Mouse (Mus musculus) embryonic fibroblast, embryonic 13.5 days (primary cell): ENCODE measurements around the gene Dmc1.

ENCODE experiments used
- CTCF ChIP-seq: IDR thresholded peaks from 2 replicates; pipeline ENCODE4 v1.5.1; 2011; ENCODE audit warnings: mild to moderate bottlenecking, control low read depth, low read length, moderate library complexity, borderline replicate concordance; ENCODE audit not compliant: insufficient read depth
- POLR2A ChIP-seq: IDR thresholded peaks from 2 replicates; pipeline ENCODE4 v1.6.1; 2011; ENCODE audit warnings: low read depth, mild to moderate bottlenecking, control low read depth, low read length, moderate library complexity

- TF ChIP-seq CTCF, result no peak
- 0 out of 2 replicates have a peak, but pooled peaks have one; percentile 14 for TF ChIP-seq POLR2A
Observed at GRCm38 (mm10) chr15:79547289-79547820, 57.6 kb downstream of the Dmc1 start.
